Mouse (Mus musculus) G1E (cell line): Measurements from ENCODE around the gene Hps1.

ENCODE experiments used
- CTCF ChIP-seq: IDR thresholded peaks from 2 replicates; pipeline ENCODE4 v1.5.1; 2012; ENCODE audit warnings: low read depth, low read length, inconsistent platforms, mixed read lengths
- GATA1 ChIP-seq: IDR thresholded peaks from 2 replicates; pipeline ENCODE4 v1.6.1; 2012; ENCODE audit warnings: borderline replicate concordance, low read length, inconsistent platforms, mixed read lengths
- GATA2 ChIP-seq: IDR thresholded peaks from 2 replicates; pipeline ENCODE4 v1.6.1; 2012; ENCODE audit warnings: low read depth, low read length, inconsistent platforms, borderline replicate concordance
- POLR2AphosphoS5 ChIP-seq: IDR thresholded peaks from 2 replicates; pipeline ENCODE4 v1.6.1; 2012; ENCODE audit warnings: low read depth, low read length, inconsistent platforms; ENCODE audit not compliant: insufficient replicate concordance
- TAL1 ChIP-seq: conservative IDR thresholded peaks from 2 replicates; pipeline ENCODE4 v1.6.1; 2012; ENCODE audit warnings: low read depth, low read length, inconsistent platforms, mixed read lengths

GRCm38 (mm10) chr19:42816261-42816660, 36.5 kb upstream of the Hps1 start:
- TF ChIP-seq CTCF = no peak
- TF ChIP-seq GATA1 = no peak
- no peak for TF ChIP-seq TAL1
- TF ChIP-seq POLR2AphosphoS5 = no peak
- no peak for TF ChIP-seq GATA2
